Comparison of ENCODE assay signal across 16 mouse cellular contexts in genomic region chr6:114291396-114291795, GRCm38 (mm10). TPM values are rescaled to one million over a fixed set of nuclear protein-coding genes. Genes with fewer than 3 reads are reported as not detected.
DNase-seq lines count a peak whose midpoint lies in the region; ATAC-seq lines count a peak whose summit lies in the region.
"Had no signal": no experiment of that assay in that cellular context is flagged by ENCODE, and none has a peak within 500 bp of the region (broad histone marks: within the 10 kb centered on the region; RNA-seq: fewer than 3 reads in every experiment).

No protein-coding gene starts in this region.

- H3K36me3 ChIP-seq in neural tube, embryonic 13.5 days, result no peaks in the 10 kb centered on the region
- no peaks in the 10 kb centered on the region for H3K36me3 ChIP-seq in forebrain, embryonic 15.5 days
- H3K36me3 ChIP-seq in hindbrain, embryonic 16.5 days (ENCODE audit: control insufficient read depth, insufficient read depth, low read length), result no peaks in the 10 kb centered on the region
- no peaks in the 10 kb centered on the region for H3K36me3 ChIP-seq in neural tube, embryonic 15.5 days
- H3K36me3 ChIP-seq: limb, embryonic 10.5 days had no signal

- peak overlapping the region; percentile 77 for H3K27ac ChIP-seq in neural tube, embryonic 13.5 days (replicated peaks)
- peak overlapping the region; percentile 91 for H3K27ac ChIP-seq in forebrain, embryonic 15.5 days (replicated peaks)
- H3K27ac ChIP-seq in hindbrain, embryonic 16.5 days (ENCODE audit: low read depth, low read length), result peak overlapping the region; percentile 90
- peak overlapping the region; percentile 76 for H3K27ac ChIP-seq in neural tube, embryonic 15.5 days (replicated peaks)
- H3K27ac ChIP-seq: limb, embryonic 10.5 days; liver, embryonic 14.5 days had no signal

- no peak overlapping the region for H3K4me3 ChIP-seq in neural tube, embryonic 13.5 days
- no peak overlapping the region for H3K4me3 ChIP-seq in forebrain, embryonic 15.5 days
- H3K4me3 ChIP-seq in hindbrain, embryonic 16.5 days (ENCODE audit: low read length), result no peak overlapping the region
- no peak overlapping the region for H3K4me3 ChIP-seq in neural tube, embryonic 15.5 days (replicated peaks)
- H3K4me3 ChIP-seq: limb, embryonic 10.5 days had no signal

- H3K27me3 ChIP-seq in neural tube, embryonic 13.5 days, result peaks cover under 1% of the 10 kb centered on the region; the same call in 1 of the 2 replicates
- no peaks in the 10 kb centered on the region for H3K27me3 ChIP-seq in forebrain, embryonic 15.5 days
- no peaks in the 10 kb centered on the region for H3K27me3 ChIP-seq in hindbrain, embryonic 16.5 days (replicated peaks; ENCODE audit: control insufficient read depth, insufficient read depth, low read length)
- H3K27me3 ChIP-seq in neural tube, embryonic 15.5 days (replicated peaks), result no peaks in the 10 kb centered on the region

- ATAC-seq in neural tube, embryonic 13.5 days (ENCODE audit: low read depth), result no peak
- no peak for ATAC-seq in forebrain, embryonic 15.5 days (replicated peaks)
- ATAC-seq in hindbrain, embryonic 16.5 days, result no peak
- no peak for ATAC-seq in neural tube, embryonic 15.5 days (ENCODE audit: low FRiP score)

- no peaks in the 10 kb centered on the region for H3K9me3 ChIP-seq in neural tube, embryonic 13.5 days
- no peaks in the 10 kb centered on the region for H3K9me3 ChIP-seq in forebrain, embryonic 15.5 days
- no peaks in the 10 kb centered on the region for H3K9me3 ChIP-seq in hindbrain, embryonic 16.5 days (ENCODE audit: control insufficient read depth, low read length)
- H3K9me3 ChIP-seq in neural tube, embryonic 15.5 days (replicated peaks), result no peaks in the 10 kb centered on the region
- H3K9me3 ChIP-seq: limb, embryonic 10.5 days had no signal

- H3K4me2 ChIP-seq in neural tube, embryonic 13.5 days, result peak overlapping the region; percentile 34; the same call in 1 of the 2 replicates
- H3K4me2 ChIP-seq in forebrain, embryonic 15.5 days (replicated peaks), result no peak overlapping the region
- peak overlapping the region; percentile 21 for H3K4me2 ChIP-seq in hindbrain, embryonic 16.5 days (ENCODE audit: low read length)
- peak overlapping the region; percentile 38 for H3K4me2 ChIP-seq in neural tube, embryonic 15.5 days

- DNase-seq in neural tube, embryonic 10.5 days (ENCODE audit: extremely low spot score, low spot score), result no peak
- no peak for DNase-seq in thymus, postnatal 4 days
- DNase-seq in thymus, postnatal 25 days, result no peak
- DNase-seq in ovary, postnatal 36 days (ENCODE audit: low spot score), result no peak
- DNase-seq: adrenal gland, adult 8-10 months; cerebellum, adult 8-10 months; embryo, embryonic 11 days; gastrocnemius, postnatal 14 days; heart, postnatal 14 days had no signal

- H3K4me1 ChIP-seq in neural tube, embryonic 13.5 days (replicated peaks), result peaks cover 92% of the 10 kb centered on the region
- H3K4me1 ChIP-seq in forebrain, embryonic 15.5 days, result peaks cover 97% of the 10 kb centered on the region
- H3K4me1 ChIP-seq in hindbrain, embryonic 16.5 days (ENCODE audit: control insufficient read depth, insufficient read depth, low read depth, low read length), result peaks cover 90% of the 10 kb centered on the region
- peaks cover 93% of the 10 kb centered on the region for H3K4me1 ChIP-seq in neural tube, embryonic 15.5 days

- WGBS in neural tube, embryonic 13.5 days, result 47% methylated on average over 5 of the region's 5 CpGs
- WGBS in forebrain, embryonic 15.5 days, result 33% methylated on average over 5 of the region's 5 CpGs
- 43% methylated on average over 5 of the region's 5 CpGs for WGBS in hindbrain, embryonic 16.5 days
- 38% methylated on average over 5 of the region's 5 CpGs for WGBS in neural tube, embryonic 15.5 days

- H3K9ac ChIP-seq in neural tube, embryonic 13.5 days, result no peak overlapping the region
- no peak overlapping the region; the same call in 1 of the 2 replicates for H3K9ac ChIP-seq in forebrain, embryonic 15.5 days (replicated peaks)
- peak overlapping the region; percentile 48; the same call in 1 of the 2 replicates for H3K9ac ChIP-seq in hindbrain, embryonic 16.5 days (ENCODE audit: low read depth, low read length)
- H3K9ac ChIP-seq in neural tube, embryonic 15.5 days (replicated peaks), result no peak overlapping the region; the same call in 1 of the 2 replicates
- H3K9ac ChIP-seq: liver, embryonic 14.5 days had no signal

RNA-seq across cellular contexts. Expression of gene Slc6a1, which starts 9.0 kb away (rescaled TPM):
- 66.6 and 67.8 TPM in 2 replicates for polyA plus RNA-seq in neural tube, embryonic 13.5 days (2015; fragmentation: Nextera tagmentation; extraction: Ambion mirVana)
- polyA plus RNA-seq in forebrain, embryonic 15.5 days (2015; fragmentation: Nextera tagmentation; extraction: Ambion mirVana), result 98.4 and 99.8 TPM in 2 replicates
- 166 and 172 TPM in 2 replicates for polyA plus RNA-seq in hindbrain, embryonic 16.5 days (2015; fragmentation: Nextera tagmentation; extraction: Ambion mirVana)
- 118 and 138 TPM in 2 replicates for polyA plus RNA-seq in neural tube, embryonic 15.5 days (2015; fragmentation: Nextera tagmentation; extraction: Ambion mirVana)
- polyA plus RNA-seq: intestine, embryonic 16.5 days; limb, embryonic 10.5 days had no signal
